Mouse (Mus musculus) stomach, postnatal 0 days (tissue): Measurements from ENCODE around the gene Erich4.

Source experiments
- CTCF ChIP-seq: IDR thresholded peaks from 2 replicates; pipeline ENCODE4 v1.5.1; 2016; ENCODE audit warnings: antibody characterized with exemption, low read depth, mild to moderate bottlenecking, moderate library complexity
- EP300 ChIP-seq: optimal IDR thresholded peaks from 2 replicates; pipeline ENCODE3; 2016; ENCODE audit warnings: antibody characterized with exemption

DNA sequence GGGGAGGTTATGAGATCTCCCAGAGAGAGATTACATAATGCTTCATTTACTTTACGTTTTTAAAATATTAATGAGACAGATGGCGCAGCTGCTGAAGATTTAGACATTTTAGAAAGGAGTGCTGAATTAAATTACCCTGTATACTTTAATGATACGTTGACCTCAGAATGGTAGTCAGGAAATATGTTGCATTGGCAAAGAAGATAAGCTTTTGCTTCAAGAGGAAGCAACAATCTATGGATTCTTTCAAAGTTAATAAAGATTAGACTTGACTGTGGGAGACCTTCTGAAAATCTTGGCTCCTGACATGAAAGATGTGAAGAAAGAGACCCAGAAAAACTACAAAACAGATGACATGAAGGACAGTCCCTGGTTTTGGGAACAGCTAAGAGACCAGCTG lies 21.8 kb downstream of the Erich4 start:
- TF ChIP-seq CTCF (no peak), EP300 (no peak)
